Mouse (Mus musculus): Measurements from ENCODE around the gene Carm1.
"Not testable (repeated sequence)": the region's sequence is repeated elsewhere in the genome, so short reads cannot be mapped to it uniquely, and the experiment has no call there.

Gene Carm1

DNA sequence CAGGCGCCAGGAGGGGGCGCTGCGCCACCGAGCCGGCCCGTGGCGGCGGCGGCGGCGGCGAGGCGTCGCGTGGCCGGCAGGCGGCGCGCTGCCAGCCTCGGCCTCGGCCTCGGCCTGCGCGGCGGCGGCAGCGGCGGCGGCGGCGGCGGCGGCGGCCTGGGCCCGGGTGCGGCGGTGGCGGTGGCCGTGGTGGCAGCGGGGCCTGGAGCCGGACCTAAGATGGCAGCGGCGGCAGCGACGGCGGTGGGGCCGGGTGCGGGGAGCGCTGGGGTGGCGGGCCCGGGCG lies at the start of gene Carm1:
Gene Carm1, plus strand, starts transcription at position 106 of the 286 bp plus-strand sequence.
- no peak for DNase-seq (ENCODE audit: low read depth, low spot score)

DNA sequence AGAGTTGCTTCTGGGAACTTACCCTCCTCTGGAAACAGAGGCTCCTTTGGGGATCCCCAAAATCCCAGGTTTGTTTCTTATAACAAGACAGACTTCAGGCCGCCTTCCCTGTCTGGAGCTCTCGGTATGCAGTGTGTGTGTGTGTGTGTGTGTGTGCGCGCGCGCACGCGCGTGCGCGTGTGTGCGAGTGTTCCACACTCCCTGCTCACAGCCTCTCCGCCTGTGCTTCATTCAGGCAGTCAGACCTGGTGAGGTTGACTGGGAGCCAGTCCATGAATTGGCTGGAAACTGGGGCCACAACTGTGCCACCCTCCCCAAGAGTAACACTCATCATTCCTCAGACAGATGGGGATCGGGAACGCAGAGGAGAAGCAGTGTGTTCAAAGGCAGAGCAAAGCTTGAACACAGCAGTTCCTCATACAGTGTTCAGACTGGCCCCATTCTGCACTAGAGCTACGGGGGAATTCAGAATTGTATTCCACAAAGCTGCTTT lies 49.6 kb upstream of the Carm1 start:
- no peak for DNase-seq (ENCODE audit: low read depth, low spot score)

DNA sequence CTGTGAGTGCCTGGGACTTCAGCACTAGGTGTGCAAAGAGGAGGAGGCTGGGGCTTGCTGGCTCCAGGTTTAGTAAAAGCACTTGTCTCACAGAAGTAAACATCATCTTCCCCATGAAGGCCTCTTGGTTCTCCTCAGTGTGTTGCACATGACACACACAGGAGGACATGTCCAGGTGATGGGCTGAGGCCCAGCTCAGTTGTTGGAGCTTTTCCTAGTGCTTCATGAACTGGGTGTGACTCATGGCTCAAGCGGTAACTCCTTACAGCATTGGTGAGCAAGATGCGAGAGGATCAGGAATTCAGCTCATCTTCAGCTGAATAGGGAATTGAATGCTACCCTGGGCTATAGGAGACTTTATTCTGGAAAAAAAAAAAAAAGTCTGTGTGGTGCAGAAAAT lies 49.0 kb upstream of the Carm1 start:
- DNase-seq (ENCODE audit: low read depth, low spot score) = peak; percentile 87

- DNase-seq (ENCODE audit: low read depth, low spot score) = no peak
These were observed 48.3 kb upstream of the Carm1 start for GRCm38 (mm10) chr9:21498284-21498902.

GRCm38 (mm10) chr9:21503352-21503751 lies 43.3 kb upstream of the Carm1 start:
- no peak for DNase-seq (ENCODE audit: low read depth, low spot score)

DNA sequence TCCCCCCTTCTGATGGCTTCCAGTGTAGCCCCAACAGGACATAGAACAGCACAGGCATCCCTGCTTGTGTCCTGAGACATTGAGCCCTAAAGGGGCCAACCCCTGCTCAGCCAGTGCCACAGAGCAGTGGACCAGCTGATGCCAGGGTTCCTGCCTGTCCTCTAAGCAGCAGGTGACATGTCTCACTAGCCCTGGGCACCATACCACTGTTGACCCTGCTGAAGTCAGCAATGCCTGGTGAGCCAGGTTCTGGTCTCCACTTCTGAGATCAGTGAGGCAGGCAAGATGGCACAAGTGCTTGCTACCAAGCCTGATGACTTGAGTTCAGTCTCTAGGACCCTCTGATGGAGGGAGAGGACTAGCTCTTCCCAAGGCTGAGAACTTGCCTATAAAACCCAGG lies 40.9 kb upstream of the Carm1 start:
- DNase-seq (ENCODE audit: low read depth, low spot score) = no peak

- no peak for DNase-seq (ENCODE audit: low read depth, low spot score)
These were observed 38.8 kb upstream of the Carm1 start for GRCm38 (mm10) chr9:21507753-21508430.

- DNase-seq (ENCODE audit: low read depth, low spot score) = peak; percentile 27
These were observed 37.8 kb upstream of the Carm1 start for GRCm38 (mm10) chr9:21508871-21509404.

GRCm38 (mm10) chr9:21509772-21510688 lies 36.7 kb upstream of the Carm1 start, which contains the start of gene Tmed1:
Tmed1 (minus strand) TSS chr9:21510252.
- peak; percentile 97 for DNase-seq (ENCODE audit: low read depth, low spot score)

GRCm38 (mm10) chr9:21510689-21511015 lies 36.0 kb upstream of the Carm1 start:
- no peak for DNase-seq (ENCODE audit: low read depth, low spot score)

DNA sequence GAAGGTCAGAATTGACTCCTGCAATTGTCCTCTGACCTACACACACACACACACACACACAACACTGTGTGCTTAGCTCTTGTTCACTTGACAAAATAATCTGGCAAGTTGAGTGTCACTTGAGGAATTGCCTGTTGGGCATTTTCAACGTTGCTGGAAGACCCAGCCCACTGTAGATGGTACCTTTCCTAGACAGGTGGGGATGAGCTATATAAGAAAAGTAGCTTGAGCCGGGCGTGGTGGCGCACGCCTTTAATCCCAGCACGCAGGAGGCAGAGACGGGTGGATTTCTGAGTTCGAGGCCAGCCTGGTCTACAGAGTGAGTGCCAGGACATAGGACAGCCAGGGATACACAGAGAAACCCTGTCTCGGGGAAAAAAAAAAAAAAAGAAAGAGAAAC lies 35.6 kb upstream of the Carm1 start:
- DNase-seq (ENCODE audit: low read depth, low spot score) = no peak

DNA sequence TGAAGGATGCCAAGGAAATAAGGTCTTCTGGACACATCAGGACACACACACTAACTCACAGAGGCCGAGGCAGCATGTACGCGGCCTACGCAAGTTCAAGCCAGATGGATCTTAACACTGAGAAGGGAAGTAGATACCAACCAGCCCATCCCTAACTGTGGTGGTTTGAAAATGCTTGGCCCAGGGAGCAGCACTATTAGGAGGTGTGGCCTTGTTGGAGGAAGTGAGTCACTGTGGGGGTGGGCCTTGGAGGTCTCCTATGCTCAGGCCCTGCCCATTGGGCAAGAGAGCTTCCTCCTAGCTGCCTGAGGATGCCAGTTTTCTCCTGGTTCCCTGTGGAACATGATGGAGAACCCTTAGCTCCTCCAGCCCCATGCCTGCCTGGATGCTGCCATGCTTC lies 33.2 kb upstream of the Carm1 start:
- peak; percentile 24 for DNase-seq (ENCODE audit: low read depth, low spot score)

DNA sequence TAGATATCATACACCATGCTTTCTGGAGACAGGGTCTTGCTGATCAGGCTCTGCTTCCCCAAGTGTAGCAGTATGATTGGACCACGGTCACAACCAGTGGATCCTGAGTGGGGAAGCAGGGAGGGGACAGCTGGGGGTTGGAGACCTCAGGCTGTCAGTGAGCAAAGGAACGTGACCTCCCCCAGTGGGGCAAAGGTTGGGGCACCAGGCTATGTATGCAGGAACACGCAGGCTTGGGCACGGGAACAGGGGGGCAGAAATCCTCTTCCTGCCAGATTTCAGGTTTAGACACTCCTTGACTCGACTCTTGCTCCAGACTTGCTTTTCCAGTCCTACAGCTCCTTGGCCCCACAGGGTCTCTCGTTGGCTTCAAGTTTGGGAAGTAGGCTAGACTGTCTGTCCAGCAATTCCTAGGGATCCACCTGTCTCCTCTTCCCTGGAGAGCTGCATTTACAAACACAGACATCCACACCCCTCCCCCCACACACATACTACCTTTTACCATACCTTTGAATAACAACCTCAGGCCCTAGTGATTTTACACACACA lies 28.7 kb upstream of the Carm1 start:
- DNase-seq (ENCODE audit: low read depth, low spot score) = no peak

DNA sequence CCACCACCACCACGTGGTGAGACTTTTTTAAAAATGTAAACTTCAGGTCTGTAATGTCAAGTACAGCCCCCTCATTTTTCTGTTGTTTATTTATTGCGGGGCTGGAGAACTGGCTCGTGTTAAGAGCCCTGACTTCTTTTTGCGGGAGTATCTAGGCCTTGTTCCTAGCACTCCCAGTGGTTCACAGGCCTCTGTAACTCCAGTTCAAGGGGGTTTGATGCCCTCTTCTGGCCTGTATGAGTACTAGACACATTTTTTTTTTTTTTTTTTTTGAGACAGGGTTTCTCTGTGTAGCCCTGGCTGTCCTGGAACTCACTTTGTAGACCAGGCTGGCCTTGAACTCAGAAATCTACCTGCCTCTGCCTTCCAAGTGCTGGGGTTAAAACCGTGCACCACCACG lies 28.0 kb upstream of the Carm1 start:
- DNase-seq (ENCODE audit: low read depth, low spot score) = not testable (repeated sequence)

- DNase-seq (ENCODE audit: low read depth, low spot score) = no peak
These were observed 21.4 kb upstream of the Carm1 start for GRCm38 (mm10) chr9:21525142-21525936.

DNA sequence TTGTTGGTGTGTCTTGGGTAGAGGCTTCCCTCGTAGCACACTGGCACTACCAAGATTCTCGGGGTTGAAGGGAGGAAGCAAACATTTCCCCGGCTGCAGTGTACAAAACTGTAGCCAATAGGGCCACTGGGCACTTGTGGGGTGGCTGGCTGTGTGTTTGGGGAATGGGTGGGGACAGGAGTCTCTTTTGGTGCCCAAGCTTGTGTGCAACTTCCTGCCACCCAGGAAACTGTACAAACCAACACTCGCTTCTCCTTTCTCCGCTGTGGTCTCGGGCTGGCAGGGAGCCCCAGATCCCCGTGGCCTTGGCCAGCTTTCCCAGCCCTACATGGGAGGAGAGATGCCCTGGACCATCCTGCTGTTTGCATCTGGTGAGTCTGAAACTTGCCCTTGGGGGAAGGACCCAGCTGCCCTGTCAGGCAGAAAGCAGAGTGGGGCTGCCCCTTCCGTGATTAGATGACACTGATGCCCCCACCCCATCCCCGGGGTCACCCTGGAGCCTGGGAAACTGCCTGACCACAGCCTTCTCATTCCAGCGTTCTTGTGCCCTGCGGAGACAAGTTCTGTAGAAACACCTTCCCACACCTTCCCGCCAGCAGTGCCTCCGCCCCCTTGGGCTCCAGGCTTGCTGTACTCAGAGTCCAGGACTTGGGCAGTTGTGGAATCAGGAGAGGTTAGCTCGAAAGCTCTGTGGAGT lies 20.6 kb upstream of the Carm1 start, which contains the start of gene AB124611:
Gene AB124611, plus strand, starts transcription at position 240 of the 697 bp plus-strand sequence.
- DNase-seq (ENCODE audit: low read depth, low spot score) = no peak

DNA sequence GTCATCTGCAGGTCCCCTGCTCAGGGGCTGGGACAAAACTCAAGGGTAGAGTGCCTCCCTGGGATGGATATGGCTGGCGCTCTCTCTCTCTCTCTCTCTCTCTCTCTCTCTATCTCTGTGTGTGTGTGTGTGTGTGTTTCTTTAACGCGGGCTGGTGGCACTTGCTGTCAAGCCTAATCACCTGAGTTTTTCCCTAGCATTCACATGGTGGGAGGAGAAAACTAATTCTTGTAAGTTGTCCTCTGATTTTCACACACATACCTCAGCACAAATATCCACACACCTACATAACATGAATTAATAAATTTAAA lies 20.1 kb upstream of the Carm1 start:
- no peak for DNase-seq (ENCODE audit: low read depth, low spot score)

DNA sequence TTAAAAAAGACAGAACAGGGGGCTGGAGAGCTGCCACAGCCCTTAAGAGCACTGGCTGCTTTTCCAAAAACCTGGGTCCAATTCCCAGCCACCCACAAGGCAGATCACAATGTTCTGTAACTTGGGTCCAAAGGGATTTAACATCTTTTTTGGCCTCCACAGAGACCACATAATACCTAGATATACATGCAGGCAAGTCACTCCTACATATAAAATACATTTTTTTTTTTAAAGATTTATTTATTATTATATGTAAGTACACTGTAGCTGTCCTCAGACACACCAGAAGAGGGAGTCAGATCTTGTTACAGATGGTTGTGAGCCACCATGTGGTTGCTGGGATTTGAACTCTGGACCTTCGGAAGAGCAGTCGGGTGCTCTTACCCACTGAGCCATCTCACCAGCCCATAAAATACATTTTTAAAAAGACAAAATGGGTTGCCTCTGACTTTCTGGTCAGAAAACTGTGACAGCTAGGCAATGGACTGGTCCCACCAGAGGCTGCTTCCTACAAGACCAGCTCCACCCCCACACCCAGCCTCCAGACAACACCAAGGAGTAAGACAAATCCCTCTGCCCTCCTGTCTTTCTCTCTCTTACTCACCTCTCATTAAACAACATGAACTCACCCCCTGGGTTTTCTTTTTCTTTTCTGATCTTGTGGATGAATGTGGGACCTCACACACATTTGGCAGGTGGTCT lies 19.4 kb upstream of the Carm1 start:
- DNase-seq (ENCODE audit: low read depth, low spot score) = no peak

DNA sequence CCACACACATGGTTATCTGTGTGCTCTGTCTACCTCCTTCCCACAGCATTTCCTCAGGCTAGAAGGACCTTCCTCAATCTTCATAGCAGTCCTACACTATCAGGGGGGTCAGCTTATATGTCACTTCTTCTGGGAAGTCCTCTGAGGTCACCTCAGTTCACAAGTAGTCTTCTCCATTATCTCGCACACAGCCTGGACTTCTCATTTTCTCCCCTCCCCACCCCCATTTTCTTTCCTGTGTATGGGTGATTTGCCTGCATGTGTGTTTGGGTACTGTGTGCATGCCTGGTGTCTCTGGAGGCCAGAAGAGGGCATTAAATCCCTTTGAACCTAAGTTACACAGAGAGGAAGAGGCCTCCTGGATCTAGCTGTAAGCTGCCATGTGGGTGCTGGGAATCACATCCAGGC lies 18.8 kb upstream of the Carm1 start:
- DNase-seq (ENCODE audit: low read depth, low spot score) = no peak

- no peak for DNase-seq (ENCODE audit: low read depth, low spot score)
These were observed 10.2 kb upstream of the Carm1 start for GRCm38 (mm10) chr9:21536501-21536900.
